Mouse (Mus musculus): ENCODE results near the gene Iqcn. TPM values are rescaled to one million over a fixed set of nuclear protein-coding genes. Genes with fewer than 3 reads are reported as not detected.

Iqcn gene
- polyA plus RNA-seq (2015; fragmentation: Nextera tagmentation; extraction: Ambion mirVana), result 0.05 TPM in 1 of 2 replicates, not detected in the other

GRCm38 (mm10) chr8:70703287-70703686 lies at the start of gene Iqcn:
Gene Iqcn, plus strand, starts transcription at chr8:70703457.
- Histone ChIP-seq H3K9me3 (replicated peaks; ENCODE audit: control insufficient read depth, low read length) (no peaks in the 10 kb centered on the region), H3K9ac (ENCODE audit: low read length) (no peak within 1 kb of the TSS), H3K36me3 (ENCODE audit: control insufficient read depth, insufficient read depth) (0 out of 2 replicates have a peak, but pooled peaks cover 2% of the 10 kb centered on the region), H3K4me3 (ENCODE audit: low read length) (no peak within 1 kb of the TSS), H3K4me1 (ENCODE audit: control insufficient read depth, insufficient read depth, low read length) (peaks cover 16% of the 10 kb centered on the region), H3K27ac (ENCODE audit: low read length) (peak within 1 kb of the TSS; percentile 2; the same call in 1 of the 2 replicates), H3K4me2 (ENCODE audit: low read depth, low read length) (no peak within 1 kb of the TSS), H3K27me3 (ENCODE audit: control insufficient read depth, insufficient read depth, low read length) (no peaks in the 10 kb centered on the region)
- ATAC-seq (replicated peaks; ENCODE audit: extremely low read depth, insufficient read depth, low FRiP score), result no peak
- WGBS, result 82% methylated on average over 3 of the region's 3 CpGs

- ATAC-seq (replicated peaks; ENCODE audit: extremely low read depth, insufficient read depth, low FRiP score), result no peak
- WGBS, result 69% methylated on average over 1 of the region's 1 CpGs
- H3K36me3 ChIP-seq (ENCODE audit: control insufficient read depth, insufficient read depth), result peaks cover 42% of the 10 kb centered on the region
Observed at GRCm38 (mm10) chr8:70654121-70654520, 49.1 kb upstream of the Iqcn start.

GRCm38 (mm10) chr8:70655469-70655868 lies 47.8 kb upstream of the Iqcn start:
- Histone ChIP-seq H3K4me1 (ENCODE audit: control insufficient read depth, insufficient read depth, low read length) (peaks cover 20% of the 10 kb centered on the region), H3K4me2 (ENCODE audit: low read depth, low read length) (no peak overlapping the region), H3K27ac (ENCODE audit: low read length) (no peak overlapping the region), H3K9me3 (replicated peaks; ENCODE audit: control insufficient read depth, low read length) (no peaks in the 10 kb centered on the region), H3K36me3 (ENCODE audit: control insufficient read depth, insufficient read depth) (peaks cover 36% of the 10 kb centered on the region), H3K9ac (ENCODE audit: low read length) (no peak overlapping the region), H3K4me3 (ENCODE audit: low read length) (no peak overlapping the region), H3K27me3 (ENCODE audit: control insufficient read depth, insufficient read depth, low read length) (no peaks in the 10 kb centered on the region)
- no peak for ATAC-seq (replicated peaks; ENCODE audit: extremely low read depth, insufficient read depth, low FRiP score)
- 66% methylated on average over 2 of the region's 2 CpGs for WGBS

More at GRCm38 (mm10) chr8:70654121-70654520, 49.1 kb upstream of the Iqcn start:
- Histone ChIP-seq H3K4me1 (ENCODE audit: control insufficient read depth, insufficient read depth, low read length) (peaks cover 27% of the 10 kb centered on the region), H3K27ac (ENCODE audit: low read length) (no peak overlapping the region), H3K4me3 (ENCODE audit: low read length) (no peak overlapping the region), H3K27me3 (ENCODE audit: control insufficient read depth, insufficient read depth, low read length) (no peaks in the 10 kb centered on the region), H3K9me3 (replicated peaks; ENCODE audit: control insufficient read depth, low read length) (no peaks in the 10 kb centered on the region), H3K9ac (ENCODE audit: low read length) (no peak overlapping the region), H3K4me2 (ENCODE audit: low read depth, low read length) (no peak overlapping the region)

GRCm38 (mm10) chr8:70656193-70656790 lies 47.0 kb upstream of the Iqcn start:
- H3K4me3 ChIP-seq (ENCODE audit: low read length), result no peak overlapping the region
- H3K9me3 ChIP-seq (replicated peaks; ENCODE audit: control insufficient read depth, low read length), result no peaks in the 10 kb centered on the region
- peaks cover 22% of the 10 kb centered on the region for H3K4me1 ChIP-seq (ENCODE audit: control insufficient read depth, insufficient read depth, low read length)
- 83% methylated on average over 13 of the region's 13 CpGs for WGBS
- no peaks in the 10 kb centered on the region for H3K27me3 ChIP-seq (ENCODE audit: control insufficient read depth, insufficient read depth, low read length)
- no peak overlapping the region for H3K27ac ChIP-seq (ENCODE audit: low read length)
- no peak overlapping the region for H3K4me2 ChIP-seq (ENCODE audit: low read depth, low read length)
- ATAC-seq (replicated peaks; ENCODE audit: extremely low read depth, insufficient read depth, low FRiP score), result no peak
- peaks cover 28% of the 10 kb centered on the region for H3K36me3 ChIP-seq (ENCODE audit: control insufficient read depth, insufficient read depth)
- H3K9ac ChIP-seq (ENCODE audit: low read length), result no peak overlapping the region

GRCm38 (mm10) chr8:70657214-70657613 lies 46.0 kb upstream of the Iqcn start:
- no peak overlapping the region for H3K27ac ChIP-seq (ENCODE audit: low read length)
- no peaks in the 10 kb centered on the region for H3K9me3 ChIP-seq (replicated peaks; ENCODE audit: control insufficient read depth, low read length)
- no peak for ATAC-seq (replicated peaks; ENCODE audit: extremely low read depth, insufficient read depth, low FRiP score)
- no peak overlapping the region for H3K4me2 ChIP-seq (ENCODE audit: low read depth, low read length)
- no peaks in the 10 kb centered on the region for H3K27me3 ChIP-seq (ENCODE audit: control insufficient read depth, insufficient read depth, low read length)
- H3K9ac ChIP-seq (ENCODE audit: low read length), result no peak overlapping the region; the same call in 1 of the 2 replicates
- H3K4me3 ChIP-seq (ENCODE audit: low read length), result no peak overlapping the region
- peaks cover 22% of the 10 kb centered on the region for H3K4me1 ChIP-seq (ENCODE audit: control insufficient read depth, insufficient read depth, low read length)
- peaks cover 18% of the 10 kb centered on the region for H3K36me3 ChIP-seq (ENCODE audit: control insufficient read depth, insufficient read depth)
- WGBS, result 96% methylated on average over 3 of the region's 3 CpGs

- peaks cover 17% of the 10 kb centered on the region for H3K36me3 ChIP-seq (ENCODE audit: control insufficient read depth, insufficient read depth)
- peak overlapping the region; percentile 84; the same call in 1 of the 2 replicates for H3K4me2 ChIP-seq (ENCODE audit: low read depth, low read length)
- H3K4me1 ChIP-seq (ENCODE audit: control insufficient read depth, insufficient read depth, low read length), result peaks cover 22% of the 10 kb centered on the region
- H3K9me3 ChIP-seq (replicated peaks; ENCODE audit: control insufficient read depth, low read length), result no peaks in the 10 kb centered on the region
- H3K27ac ChIP-seq (ENCODE audit: low read length), result no peak overlapping the region
- H3K4me3 ChIP-seq (ENCODE audit: low read length), result no peak overlapping the region
- WGBS, result 81% methylated on average over 2 of the region's 2 CpGs
- peak overlapping the region; percentile 94 for H3K9ac ChIP-seq (ENCODE audit: low read length)
- H3K27me3 ChIP-seq (ENCODE audit: control insufficient read depth, insufficient read depth, low read length), result no peaks in the 10 kb centered on the region
- ATAC-seq (replicated peaks; ENCODE audit: extremely low read depth, insufficient read depth, low FRiP score), result no peak
Observed at GRCm38 (mm10) chr8:70657739-70658138, 45.5 kb upstream of the Iqcn start.

- peak overlapping the region; percentile 87 for H3K4me3 ChIP-seq (ENCODE audit: low read length)
- H3K4me1 ChIP-seq (ENCODE audit: control insufficient read depth, insufficient read depth, low read length), result peaks cover 22% of the 10 kb centered on the region
- H3K27ac ChIP-seq (ENCODE audit: low read length), result peak overlapping the region; percentile 91
- H3K36me3 ChIP-seq (ENCODE audit: control insufficient read depth, insufficient read depth), result peaks cover 17% of the 10 kb centered on the region
- H3K9me3 ChIP-seq (replicated peaks; ENCODE audit: control insufficient read depth, low read length), result no peaks in the 10 kb centered on the region
- no peaks in the 10 kb centered on the region for H3K27me3 ChIP-seq (ENCODE audit: control insufficient read depth, insufficient read depth, low read length)
- H3K9ac ChIP-seq (ENCODE audit: low read length), result peak overlapping the region; percentile 94
- peak overlapping the region; percentile 84 for H3K4me2 ChIP-seq (ENCODE audit: low read depth, low read length)
- ATAC-seq (replicated peaks; ENCODE audit: extremely low read depth, insufficient read depth, low FRiP score), result peak; percentile 46
- WGBS, result under 1% methylated on average over 31 of the region's 31 CpGs
Observed at GRCm38 (mm10) chr8:70658897-70659603, 44.2 kb upstream of the Iqcn start.

GRCm38 (mm10) chr8:70659604-70660272 lies 43.5 kb upstream of the Iqcn start:
- Histone ChIP-seq H3K9me3 (replicated peaks; ENCODE audit: control insufficient read depth, low read length) (no peaks in the 10 kb centered on the region), H3K4me1 (ENCODE audit: control insufficient read depth, insufficient read depth, low read length) (peaks cover 22% of the 10 kb centered on the region), H3K4me2 (ENCODE audit: low read depth, low read length) (peak overlapping the region; percentile 84), H3K9ac (ENCODE audit: low read length) (peak overlapping the region; percentile 94), H3K27me3 (ENCODE audit: control insufficient read depth, insufficient read depth, low read length) (no peaks in the 10 kb centered on the region), H3K27ac (ENCODE audit: low read length) (peak overlapping the region; percentile 91), H3K36me3 (ENCODE audit: control insufficient read depth, insufficient read depth) (peaks cover 17% of the 10 kb centered on the region), H3K4me3 (ENCODE audit: low read length) (peak overlapping the region; percentile 87)
- ATAC-seq (replicated peaks; ENCODE audit: extremely low read depth, insufficient read depth, low FRiP score), result peak; percentile 97
- under 1% methylated on average over 39 of the region's 44 CpGs for WGBS
